Mouse (Mus musculus) ES-Bruce4 (cell line): ENCODE measurements around the gene Dlx6.

Experiments used
- CTCF ChIP-seq: IDR thresholded peaks from one replicate; pipeline ENCODE4 v1.8.1; 2011; ENCODE audit warnings: low read depth, low read length
- EP300 ChIP-seq: IDR thresholded peaks from 2 replicates; pipeline ENCODE4 v1.6.1; 2011; ENCODE audit warnings: low read depth, low read length; ENCODE audit not compliant: insufficient read depth
- POLR2A ChIP-seq: IDR thresholded peaks from one replicate; pipeline ENCODE4 v1.8.1; 2011; ENCODE audit warnings: low read length; ENCODE audit not compliant: insufficient read depth

- TF ChIP-seq CTCF (no peak), EP300 (no peak), POLR2A (no peak)
Observed at GRCm38 (mm10) chr6:6914849-6915525, 51.9 kb downstream of the Dlx6 start.
